Mouse (Mus musculus): ENCODE results near the gene Gm20869. TPM values are rescaled to one million over a fixed set of nuclear protein-coding genes. Genes with fewer than 3 reads are reported as not detected.
"Not testable (repeated sequence)": the region's sequence is repeated elsewhere in the genome, so short reads cannot be mapped to it uniquely, and the experiment has no call there.

Gene Gm20869
- polyA plus RNA-seq (2014; fragmentation: Nextera tagmentation; extraction: Ambion mirVana) = not detected in 2 replicates

DNA sequence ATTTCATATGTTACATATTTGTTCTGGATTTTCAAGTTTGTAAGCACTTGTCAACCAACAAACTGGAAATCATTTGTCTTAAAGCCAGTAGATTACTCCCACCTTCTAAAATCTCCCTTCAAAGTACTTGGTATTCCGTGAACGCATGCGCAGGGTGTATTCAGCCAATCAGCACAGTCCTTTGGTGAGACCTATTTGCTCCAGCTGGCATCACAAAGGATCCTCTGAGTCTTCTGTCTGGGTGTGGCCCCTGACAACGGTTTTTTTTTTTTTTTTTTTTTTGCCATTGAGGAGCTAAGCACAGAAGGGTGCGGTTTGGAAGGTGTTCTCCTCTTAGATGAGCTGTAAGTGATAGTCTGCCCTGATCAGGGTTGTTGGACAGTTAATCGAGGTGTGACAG is at the start of gene Gm20869:
Gm20869 (plus strand) TSS at position 301 of the 400 bp plus-strand sequence.
- not testable (repeated sequence) for H3K9ac ChIP-seq (ENCODE audit: low read depth, low read length); H3K9me3 ChIP-seq (ENCODE audit: control insufficient read depth, low read length); H3K36me3 ChIP-seq (ENCODE audit: control insufficient read depth, insufficient read depth, low read length); H3K4me3 ChIP-seq (ENCODE audit: low read length); H3K4me2 ChIP-seq (replicated peaks; ENCODE audit: low read depth, low read length); H3K27ac ChIP-seq (ENCODE audit: low read depth, low read length); H3K4me1 ChIP-seq (ENCODE audit: control insufficient read depth, insufficient read depth, low read length); ATAC-seq (ENCODE audit: low FRiP score, low TSS enrichment); H3K27me3 ChIP-seq (ENCODE audit: control insufficient read depth, insufficient read depth, low read length)
- WGBS = no CpG with 5 or more reads among the region's 6 CpGs

Other genes with a start within 250 kb of the Gm20869 start
- gene Gm20870, start 222.6 kb downstream of the Gm20869 start, polyA plus RNA-seq (2014; fragmentation: Nextera tagmentation; extraction: Ambion mirVana) = not detected in 2 replicates

All from kidney, embryonic 14.5 days (tissue).